Mouse (Mus musculus) spleen, postnatal 10 days (tissue): ENCODE data around the gene Mark1.
A peak's percentile ranks its signal among the peaks of the same experiment; 100 is the strongest.

Experiments
- DNase-seq, 2 experiments: peaks; one replicate each; pipeline ENCODE4 v3.0.0; 2021 to 2022; ENCODE audit warnings: low spot score in 2 of 2

The Mark1 gene

DNA sequence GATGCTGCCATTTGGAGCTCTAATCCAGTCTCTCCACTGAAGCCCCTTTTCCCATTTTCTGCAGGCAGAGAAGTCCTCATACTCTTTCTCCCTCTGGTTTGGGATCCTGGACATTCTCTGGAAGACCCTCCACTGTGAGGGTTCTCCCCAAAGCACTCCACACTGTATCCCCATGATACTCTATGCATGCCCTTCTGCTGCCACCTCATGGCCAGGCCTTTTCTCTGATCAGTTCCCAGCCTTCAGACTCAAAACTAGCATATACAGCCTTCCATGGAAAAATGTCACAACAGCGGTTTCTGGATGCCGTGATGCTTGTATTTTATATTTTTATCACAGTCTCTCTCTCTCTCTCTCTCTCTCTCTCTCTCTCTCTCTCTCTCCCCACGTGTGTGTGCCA lies 107.4 kb downstream of the Mark1 start:
- DNase-seq: no peak

DNA sequence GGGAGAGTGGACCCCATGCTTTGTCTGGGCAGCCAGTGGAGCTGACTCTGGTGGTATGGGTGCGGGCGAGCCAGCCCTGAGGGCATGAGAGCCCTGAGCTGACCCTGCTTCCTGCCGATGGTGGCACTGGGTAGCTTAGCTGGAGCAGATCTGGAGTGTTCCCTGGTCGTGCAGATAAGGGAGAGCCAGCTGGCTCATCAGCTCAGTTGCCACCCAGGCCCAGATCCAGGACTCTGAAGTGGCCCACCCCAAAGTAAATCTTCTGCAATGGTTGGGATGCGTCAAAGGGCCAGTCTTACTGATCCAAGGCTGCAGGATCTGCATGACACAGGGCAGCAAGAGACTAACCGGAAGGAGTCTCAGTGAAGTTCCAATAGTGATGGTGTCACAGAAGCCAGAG lies 109.9 kb downstream of the Mark1 start:
- no peak for DNase-seq

DNA sequence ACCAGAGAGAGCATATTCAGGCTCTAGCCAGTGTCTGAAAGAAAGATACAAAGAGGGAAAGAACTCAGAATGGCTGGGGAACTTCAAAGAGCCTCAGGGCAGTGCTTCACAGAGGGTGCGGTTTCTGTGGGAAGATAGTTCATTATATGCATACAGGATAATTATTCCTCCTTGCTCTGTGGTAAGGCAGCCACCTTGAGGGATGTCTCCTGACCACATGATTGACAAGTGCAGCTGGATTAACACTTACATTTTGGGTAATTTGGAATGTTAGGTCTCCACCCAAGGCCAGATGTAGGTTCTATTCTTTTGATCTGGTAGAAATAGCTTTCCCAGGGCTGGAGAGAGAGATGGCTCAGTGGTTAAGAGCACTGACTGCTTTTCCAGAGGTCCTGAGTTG lies 113.2 kb downstream of the Mark1 start:
- DNase-seq: no peak

DNA sequence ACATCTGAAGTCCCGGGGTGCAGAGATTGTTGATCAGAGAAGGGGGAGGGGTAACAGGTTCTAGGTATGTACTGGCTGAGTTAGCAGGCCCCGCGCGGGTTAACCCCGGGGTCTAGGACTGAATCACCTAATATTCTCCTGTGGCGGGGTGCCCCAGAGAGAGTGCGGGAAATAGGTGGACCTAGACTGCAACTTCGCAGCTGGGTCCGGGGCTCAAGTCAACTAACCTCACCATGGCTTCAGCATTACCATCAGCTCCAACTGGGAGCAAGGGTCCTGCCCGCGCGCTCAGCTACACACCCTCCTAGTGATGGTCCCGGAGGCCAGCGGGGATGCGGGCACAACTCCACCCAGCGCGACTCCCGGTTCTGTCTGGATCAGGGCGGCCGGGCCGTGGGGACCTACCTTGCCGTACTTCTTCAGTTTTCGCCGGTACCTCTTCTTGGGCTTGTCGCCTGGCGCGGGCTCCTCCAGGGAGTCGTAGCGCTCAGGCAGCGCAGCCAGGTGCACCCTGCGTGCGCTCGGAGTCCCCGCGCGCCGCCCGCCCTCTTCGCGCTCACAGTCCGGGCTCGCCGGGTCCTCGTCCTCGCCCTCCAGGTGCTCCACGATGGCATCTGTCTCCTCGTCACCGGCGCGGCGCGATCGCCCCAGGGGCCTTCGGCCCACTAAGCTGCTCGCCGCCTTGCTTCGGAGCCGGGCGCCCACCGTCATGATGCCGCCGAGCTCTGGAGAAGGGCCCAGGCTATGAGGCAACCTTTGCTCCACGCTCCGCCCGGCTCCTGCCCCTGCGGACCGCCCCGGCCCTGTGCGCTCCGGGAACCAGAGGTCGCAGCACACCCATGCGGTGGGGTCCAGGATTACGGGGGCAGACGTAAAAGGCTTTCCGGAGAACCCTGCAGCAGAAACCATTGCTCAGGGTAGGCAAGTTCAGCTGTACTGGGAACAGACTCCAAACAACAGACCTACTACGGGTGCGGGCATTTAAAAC lies 116.8 kb downstream of the Mark1 start, which contains the start of gene C130074G19Rik:
Gene C130074G19Rik (minus strand): TSS at position 938 of the 988 bp plus-strand sequence.
- peak in 1 of 2 experiments; percentile 41 for DNase-seq

DNA sequence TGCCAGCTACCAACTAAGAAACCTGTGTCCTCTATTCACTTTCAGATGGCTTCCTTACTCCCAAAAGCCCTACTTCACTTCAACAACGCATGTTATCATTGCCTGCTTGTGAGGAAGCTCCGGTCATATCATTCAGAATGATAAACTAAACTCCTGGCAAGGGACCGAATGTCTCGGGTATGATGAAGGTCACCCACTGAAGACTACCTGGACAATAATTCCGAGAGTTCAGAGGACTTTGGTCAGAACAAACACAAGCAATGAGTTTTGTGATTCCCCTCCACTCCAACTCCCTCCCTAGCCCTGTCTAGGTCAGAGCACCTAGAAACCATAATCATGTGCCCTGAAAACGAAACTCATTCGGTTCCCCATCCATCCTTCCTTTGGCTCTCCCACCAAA lies 117.5 kb downstream of the Mark1 start:
- DNase-seq: no peak

DNA sequence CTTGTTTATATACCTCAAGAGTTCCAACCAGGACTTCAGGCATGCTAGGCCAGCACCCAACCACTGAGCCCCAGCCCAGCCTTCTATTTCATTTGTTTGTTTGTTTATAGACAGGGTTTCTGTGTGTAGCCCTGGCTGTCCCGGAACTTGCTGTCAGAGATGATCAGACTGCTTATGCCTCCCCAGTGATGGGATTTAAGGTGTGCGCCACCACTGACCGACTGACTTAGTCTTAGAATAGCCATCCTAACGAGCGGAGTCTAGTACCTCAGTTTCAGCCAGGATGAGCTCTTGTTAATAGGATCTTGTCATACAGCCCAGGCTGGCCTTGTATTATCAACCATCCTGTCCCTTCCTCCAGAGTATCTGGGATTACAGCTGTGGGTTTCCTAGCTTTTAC lies 118.2 kb downstream of the Mark1 start:
- no peak for DNase-seq

DNA sequence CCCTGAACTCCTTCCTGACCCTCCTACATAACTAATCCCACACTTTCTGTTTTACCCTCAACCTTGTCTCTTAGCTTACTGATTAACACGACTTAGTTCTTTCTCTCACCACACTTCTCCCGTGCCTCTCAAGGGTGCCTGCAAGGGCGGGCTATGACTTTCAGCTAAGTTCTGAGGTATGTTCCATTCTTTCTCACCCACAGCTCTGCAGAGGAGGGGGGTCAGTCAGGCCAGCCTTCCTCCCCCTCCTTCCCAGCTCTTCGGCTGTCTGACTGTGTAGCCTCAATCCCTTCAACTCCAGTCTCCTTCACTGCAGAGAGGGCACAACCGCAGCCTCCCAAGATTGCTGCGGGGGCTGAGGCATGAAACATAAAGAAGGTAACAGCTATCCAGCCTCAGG lies 120.5 kb downstream of the Mark1 start:
- DNase-seq: no peak

DNA sequence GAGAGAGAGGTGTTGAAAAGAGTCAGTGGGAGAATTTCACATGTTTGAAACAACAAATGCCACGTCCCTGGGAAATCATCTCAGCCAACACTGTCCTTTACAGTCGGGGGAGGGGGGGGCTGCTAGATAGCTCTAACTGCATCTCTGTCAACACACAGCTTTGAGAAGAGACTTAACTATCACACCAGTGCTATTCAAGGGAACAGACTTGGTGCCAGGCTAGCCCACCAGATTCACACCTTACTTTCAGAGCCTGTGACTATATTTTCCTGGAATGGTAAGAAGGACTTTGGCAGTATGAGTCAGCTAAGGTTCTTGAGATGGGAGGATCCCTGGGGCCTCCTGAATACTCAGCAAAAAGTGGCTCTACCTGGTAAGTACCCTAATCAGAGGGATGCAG lies 122.1 kb downstream of the Mark1 start:
- no peak for DNase-seq

DNA sequence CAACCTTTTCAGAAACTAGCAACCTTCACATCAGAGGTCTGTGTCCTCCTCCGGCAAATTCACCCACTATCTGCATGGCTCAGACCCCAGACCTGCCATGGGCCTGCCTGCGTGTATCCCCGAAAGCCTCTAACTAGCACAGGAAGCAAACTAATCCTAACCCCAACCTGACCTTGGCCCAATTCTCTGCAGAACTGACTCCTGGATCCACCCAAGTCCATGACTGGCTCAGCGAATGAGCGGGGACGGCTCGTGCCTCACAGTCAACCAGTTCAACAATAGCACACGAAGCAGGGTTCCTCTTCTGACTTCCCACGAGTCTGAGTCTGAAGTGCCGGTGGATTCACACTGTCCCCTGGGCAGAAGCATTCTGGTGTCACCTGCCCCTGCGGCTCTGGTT lies 125.5 kb downstream of the Mark1 start:
- no peak for DNase-seq

DNA sequence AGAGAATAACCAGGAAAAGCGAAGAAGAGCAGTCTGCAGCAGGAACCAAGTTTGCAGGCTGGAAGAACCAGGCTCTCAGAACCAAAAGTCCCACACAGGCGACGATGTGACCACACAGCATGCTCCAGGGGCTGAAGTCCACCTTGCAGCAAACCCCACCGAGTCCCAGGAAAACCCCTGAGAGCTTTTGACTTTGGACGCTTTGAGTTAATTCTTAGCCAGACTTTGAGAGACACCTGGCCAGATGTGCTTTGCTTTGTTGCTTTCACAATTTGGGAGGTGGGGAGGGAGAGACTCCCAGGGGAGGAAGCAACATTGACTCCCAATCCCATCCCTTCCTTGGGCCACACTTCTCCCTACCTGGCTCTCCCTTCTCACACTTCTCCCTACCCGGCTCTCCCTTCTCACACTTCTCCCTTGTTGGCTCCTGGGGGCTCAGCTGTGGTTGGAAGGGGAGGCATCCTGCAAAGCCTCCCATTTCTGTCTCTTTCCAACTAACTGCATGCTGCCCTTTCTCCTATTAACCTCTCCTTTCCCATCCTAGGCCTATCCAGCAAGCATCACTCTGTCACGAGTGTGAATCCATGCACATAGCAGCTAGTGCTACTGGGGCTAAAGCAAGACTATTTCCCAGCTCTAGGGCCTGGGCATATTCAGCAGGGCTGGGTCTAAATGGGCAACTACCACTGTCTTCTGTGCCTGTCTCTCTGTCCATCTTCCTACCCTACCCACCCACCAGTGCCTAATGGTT lies 127.1 kb downstream of the Mark1 start:
- no peak for DNase-seq

DNA sequence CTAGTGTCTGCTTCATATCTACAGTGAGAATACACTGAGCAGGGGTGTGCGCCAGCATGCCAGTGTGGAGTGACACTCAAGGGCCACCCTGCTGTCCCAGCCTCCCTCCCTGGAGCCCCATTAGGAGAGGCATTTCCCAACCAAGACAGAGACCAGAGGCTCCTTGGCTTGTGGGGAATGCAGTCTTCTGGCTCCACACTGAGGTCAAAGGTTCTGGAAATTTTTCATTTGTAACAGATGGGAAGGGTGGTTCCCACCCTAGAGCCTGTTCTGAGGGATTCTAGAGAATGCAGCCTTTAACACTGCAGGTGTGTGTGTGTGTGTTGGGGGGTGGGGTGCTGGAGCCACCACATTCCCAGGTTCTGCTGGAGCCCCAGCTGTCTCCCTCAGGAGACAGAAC lies 127.9 kb downstream of the Mark1 start:
- no peak for DNase-seq

DNA sequence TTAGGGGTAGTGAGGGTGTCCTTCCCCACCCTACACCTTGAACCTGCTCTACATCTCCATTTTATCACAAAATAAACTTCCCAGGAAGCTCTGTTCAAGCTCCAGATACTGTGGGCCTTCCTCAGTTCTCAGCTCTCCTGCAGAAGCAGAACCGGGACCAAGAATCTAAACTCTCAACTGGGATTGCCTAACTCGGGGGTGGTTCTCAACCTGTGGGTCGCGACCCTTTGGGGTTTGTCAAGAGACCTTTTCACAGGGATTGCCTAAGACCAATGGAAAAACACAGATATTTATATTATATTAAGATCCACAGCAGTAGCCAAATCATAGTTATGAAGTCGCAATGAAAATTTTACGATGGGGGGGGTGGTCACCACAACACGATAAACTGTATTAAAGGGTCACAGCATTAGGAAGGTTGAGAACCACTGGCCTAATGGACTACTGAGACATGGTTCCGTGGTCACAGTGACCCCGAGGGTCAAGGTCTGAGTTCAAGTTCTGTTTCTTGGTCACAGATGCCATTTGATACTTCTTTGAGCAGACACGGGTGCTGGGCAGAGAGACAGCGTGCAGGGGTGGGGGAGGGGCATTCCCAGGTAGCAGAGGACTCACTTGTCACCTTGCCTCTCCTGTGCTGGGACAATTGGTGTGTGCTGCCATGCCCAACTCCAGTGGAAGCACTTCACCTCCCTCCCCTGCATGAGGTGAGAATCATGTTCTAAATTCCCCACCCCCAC lies 128.6 kb downstream of the Mark1 start:
- DNase-seq: no peak

DNA sequence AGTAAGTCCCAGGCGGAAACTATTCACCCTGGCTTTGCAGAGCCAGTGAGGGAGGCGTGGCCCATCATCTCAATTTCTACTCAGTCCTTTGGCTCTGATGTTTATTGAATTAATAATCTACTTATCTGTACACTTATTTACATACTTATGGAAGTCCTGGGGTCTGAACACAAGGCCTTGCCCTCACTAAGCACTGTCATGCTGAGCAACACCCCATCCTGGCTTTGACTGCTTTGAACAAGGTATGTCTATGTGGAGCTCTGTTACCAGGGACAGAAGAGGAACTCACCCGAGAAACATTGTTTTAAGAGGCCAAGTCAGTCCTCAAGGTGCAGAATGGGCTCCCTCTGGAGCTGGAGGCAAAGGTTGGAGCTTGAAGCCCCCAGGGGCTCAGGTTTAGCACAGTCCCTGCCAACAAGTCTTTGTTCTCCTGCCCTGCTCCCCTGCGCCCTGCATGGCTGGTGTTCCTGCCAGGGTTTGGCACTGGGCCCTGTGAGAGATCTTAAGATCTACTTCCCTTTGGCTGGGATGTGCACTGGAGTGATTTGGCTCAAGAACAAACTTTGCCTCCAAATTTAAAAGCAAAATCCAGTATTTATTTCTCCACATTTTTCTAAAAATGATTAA lies 129.3 kb downstream of the Mark1 start:
- DNase-seq: no peak

DNA sequence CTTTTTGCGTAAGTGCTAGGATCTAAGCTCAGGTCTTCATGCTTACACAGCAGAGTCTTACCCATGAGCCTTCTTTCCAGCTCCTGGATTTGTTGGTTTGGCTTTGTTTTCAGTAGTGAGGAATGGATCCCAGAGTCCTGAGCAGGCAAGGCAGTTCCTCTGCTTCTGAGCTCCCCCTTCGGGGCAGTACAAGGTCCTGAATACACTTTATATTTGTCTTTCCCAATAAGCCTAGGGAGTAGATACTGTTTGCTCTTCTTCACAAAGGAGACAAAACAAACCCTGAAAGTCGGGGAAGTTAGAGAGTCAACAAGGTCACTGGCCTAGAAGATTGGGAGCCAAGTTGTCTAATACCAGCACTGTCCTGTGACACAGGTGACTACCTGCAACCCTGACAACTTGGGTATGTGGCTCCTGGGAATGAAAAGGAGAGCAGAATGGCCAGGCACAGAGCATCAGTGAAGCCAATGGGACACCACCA lies 131.7 kb downstream of the Mark1 start:
- no peak for DNase-seq

DNA sequence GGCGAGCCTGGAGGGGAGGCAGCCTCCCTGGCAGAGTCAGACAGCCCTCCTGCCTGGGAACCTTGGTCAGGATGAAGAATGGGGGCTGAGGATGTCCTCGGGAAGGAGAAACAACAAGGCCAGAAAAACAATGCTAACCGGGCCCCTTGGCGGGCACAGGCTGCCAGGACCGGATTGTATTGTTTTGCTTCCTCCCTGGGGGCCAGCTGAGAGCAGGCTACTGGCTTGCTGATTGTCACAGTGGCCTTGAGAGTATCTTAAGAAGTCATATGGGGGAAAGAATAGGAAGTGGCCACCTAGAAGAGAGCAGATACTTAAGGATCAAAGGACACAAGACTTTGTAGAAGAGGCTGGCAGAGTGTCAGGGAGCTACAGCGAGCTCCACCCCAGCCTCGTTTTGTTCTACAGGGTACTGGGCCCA lies 135.0 kb downstream of the Mark1 start:
- no peak for DNase-seq

DNA sequence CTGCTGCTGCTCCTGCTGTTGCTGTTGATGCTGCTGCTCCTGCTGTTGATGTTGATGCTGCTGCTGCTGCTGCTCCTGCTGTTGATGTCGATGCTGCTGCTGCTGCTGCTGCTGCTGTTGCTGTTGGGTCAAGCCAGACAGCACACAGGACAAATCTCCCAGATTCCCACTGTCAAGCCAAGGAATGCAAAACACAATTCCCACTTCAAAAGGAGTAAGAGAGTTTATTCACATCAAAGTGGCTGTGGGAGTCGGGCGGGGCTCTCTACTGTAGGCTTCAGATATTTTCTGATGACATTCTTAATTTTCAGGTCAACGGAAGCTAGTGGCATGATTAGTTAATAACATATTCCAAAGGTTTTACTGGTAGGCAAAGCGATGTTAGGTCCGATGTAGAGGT lies 136.7 kb downstream of the Mark1 start:
- no peak for DNase-seq

DNA sequence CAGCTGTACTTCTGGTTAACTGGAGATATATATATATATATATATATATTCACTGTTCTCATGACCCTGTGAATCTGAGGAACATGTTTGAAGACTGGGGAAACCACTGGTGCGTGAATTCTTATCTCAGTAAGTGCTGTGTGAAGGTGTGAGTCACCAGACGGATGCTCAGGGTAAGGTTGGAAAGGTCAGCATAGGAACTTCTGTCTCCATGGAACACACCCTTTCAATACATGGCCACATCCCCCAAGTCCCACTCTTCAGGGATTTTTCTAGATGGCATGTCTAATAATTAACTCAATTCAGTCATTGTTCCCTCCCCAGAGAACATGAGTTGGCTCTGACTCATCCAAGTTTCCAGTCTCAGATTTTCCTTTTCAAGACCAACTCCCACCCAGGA lies 137.8 kb downstream of the Mark1 start:
- DNase-seq: no peak

DNA sequence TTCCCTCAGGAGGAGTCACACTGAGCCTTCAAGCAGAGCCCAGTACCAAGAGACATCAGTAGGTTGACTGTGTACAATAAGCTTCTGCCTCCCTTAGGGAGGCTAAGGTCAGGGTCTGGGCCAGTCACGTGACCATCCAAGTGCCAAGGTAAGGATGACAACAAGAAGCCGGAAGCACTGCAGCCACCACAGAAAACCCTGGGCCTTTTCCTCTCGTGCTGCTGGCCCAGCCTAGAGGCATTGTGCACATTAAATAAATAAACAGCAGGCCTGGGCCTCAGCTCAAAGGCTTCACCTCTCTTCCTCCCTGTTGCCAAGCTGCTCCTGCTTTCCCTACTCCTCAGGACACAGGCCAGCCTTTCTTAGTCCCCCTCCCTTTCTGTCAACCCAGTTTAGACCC lies 139.1 kb downstream of the Mark1 start:
- DNase-seq: no peak

DNA sequence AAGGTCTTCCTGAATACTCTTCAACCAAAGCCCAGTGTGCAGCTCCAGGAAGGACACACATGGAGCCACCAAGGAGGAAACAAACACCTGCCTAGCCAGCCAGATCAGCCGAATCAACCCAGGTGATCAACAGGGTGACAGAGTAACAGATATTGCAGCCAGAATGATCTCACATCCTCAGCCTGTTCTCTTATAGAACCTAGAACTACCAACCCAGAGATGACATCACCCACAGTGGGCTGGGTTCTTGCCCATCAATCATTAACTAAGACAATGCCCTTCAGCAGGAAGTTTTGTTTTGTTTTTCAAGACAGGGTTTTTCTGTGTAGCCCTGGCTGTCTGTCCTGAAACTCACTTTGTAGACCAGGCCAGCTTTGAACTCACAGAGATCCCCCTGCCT lies 141.1 kb downstream of the Mark1 start:
- no peak for DNase-seq

DNA sequence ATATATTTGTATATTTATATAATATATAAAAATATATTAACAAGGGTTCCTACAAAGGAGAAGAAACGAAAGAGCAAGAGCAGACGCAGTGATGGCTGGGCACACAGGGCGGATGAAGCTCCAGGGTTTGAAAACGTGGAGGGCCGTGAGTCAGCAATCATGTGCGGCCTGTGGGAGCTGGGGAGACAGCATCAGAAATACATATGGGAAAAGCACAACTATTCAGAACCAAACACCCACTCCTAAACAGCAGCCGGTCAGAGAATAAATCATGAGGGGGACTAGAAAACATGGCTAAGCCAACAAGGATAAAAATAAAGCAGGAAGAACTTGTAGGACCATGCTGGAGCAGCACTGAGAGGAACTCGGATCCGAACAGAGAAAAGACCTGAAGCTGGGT lies 142.2 kb downstream of the Mark1 start:
- DNase-seq: no peak

DNA sequence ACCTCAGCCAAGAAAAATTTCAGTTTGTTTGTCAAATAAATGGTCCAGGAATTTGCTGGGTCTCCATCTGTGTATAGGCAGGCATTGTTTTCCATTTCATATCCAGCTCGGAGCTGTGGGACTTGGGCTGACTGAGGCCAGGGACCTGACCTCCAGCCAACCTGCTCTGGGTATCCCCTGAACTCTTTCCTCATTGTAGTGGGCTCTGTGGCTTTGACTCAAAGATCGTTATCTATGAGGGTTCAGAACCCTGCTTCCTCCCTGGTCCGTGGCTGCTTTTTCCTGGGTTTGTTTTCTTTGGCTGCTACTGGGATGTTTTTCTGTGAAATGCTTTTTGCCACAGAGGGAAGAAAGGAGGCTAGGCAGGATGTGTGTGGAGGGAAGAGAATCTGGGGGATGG lies 145.4 kb downstream of the Mark1 start:
- DNase-seq: no peak

DNA sequence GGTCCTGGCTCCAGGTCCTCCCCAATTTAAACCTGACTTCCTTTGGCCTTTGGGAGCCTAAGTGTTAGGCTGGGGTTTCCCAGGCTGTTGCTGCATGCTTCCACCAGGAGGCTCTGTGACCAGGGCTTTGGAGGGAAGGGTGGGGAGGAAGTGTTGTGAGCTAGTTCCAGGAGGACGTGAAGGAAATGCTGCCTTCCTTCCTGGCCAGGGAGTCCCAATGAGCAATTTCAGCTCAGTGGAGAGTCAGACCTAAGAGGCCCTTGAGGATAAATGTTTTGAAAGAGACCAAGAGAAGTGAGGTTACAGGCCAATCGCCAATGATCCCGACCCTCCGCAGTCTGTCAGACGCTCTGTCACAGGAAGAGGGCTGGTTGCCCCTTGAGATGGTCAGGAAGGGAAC lies 146.0 kb downstream of the Mark1 start:
- peak; percentile 40 to 75 for DNase-seq
